Mouse (Mus musculus) colon, adult 2 months (tissue): ENCODE data around the gene Pkp3. TPM values are rescaled to one million over a fixed set of nuclear protein-coding genes. Genes with fewer than 3 reads are reported as not detected.

Source experiments
- polyA plus RNA-seq: library from polyadenylated mRNA; depleted of rRNA; stranded (reverse); fragments of >200 nt; gene quantifications from 2 replicates; pipeline ENCODE4 v1.2.3, GENCODE M21; 2012; rRNA removed

Gene Pkp3
- polyA plus RNA-seq: 141 and 148 TPM in 2 replicates

GRCm38 (mm10) chr7:141077841-141078240 lies at the start of gene Pkp3:
Gene Pkp3, plus strand, starts transcription at chr7:141078218.

GRCm38 (mm10) chr7:141028831-141029230 lies 49.2 kb upstream of the Pkp3 start, which contains the start of gene Gm17387:
Gene Gm17387, plus strand, starts transcription at chr7:141029131.

GRCm38 (mm10) chr7:141060426-141061242 lies 17.4 kb upstream of the Pkp3 start, which contains the start of gene B4galnt4:
Gene B4galnt4, plus strand, starts transcription at chr7:141061104.

GRCm38 (mm10) chr7:141099911-141100691 lies 22.1 kb downstream of the Pkp3 start, which contains the start of gene Sigirr:
Gene Sigirr, minus strand, starts transcription at chr7:141100572.

GRCm38 (mm10) chr7:141117636-141118035 lies 39.6 kb downstream of the Pkp3 start, which contains the start of gene Ano9:
Gene Ano9, minus strand, starts transcription at chr7:141117806.

GRCm38 (mm10) chr7:141122245-141122644 lies 44.2 kb downstream of the Pkp3 start, which contains the start of gene Ptdss2:
Gene Ptdss2, plus strand, starts transcription at chr7:141122382.

Other genes with a start within 250 kb of the Pkp3 start
- 63.2 and 78.4 TPM in 2 replicates for gene Urah, start 243.2 kb upstream of the Pkp3 start, polyA plus RNA-seq
- not detected in 2 replicates for gene Scgb1c1, start 232.7 kb upstream of the Pkp3 start, polyA plus RNA-seq
- not detected in 2 replicates for gene Odf3, start 230.4 kb upstream of the Pkp3 start, polyA plus RNA-seq
- 2.8 TPM in 1 of 2 replicates, not detected in the other for gene Gm45785, start 221.9 kb upstream of the Pkp3 start, polyA plus RNA-seq
- 109 and 117 TPM in 2 replicates for gene Ric8a, start 221.3 kb upstream of the Pkp3 start, polyA plus RNA-seq
- 23.7 and 24.1 TPM in 2 replicates for gene Bet1l, start 220.6 kb upstream of the Pkp3 start, polyA plus RNA-seq
- gene Psmd13, start 196.2 kb upstream of the Pkp3 start, polyA plus RNA-seq: 53.8 and 58.2 TPM in 2 replicates
- 29.5 and 34.3 TPM in 2 replicates for gene Sirt3, start 195.9 kb upstream of the Pkp3 start, polyA plus RNA-seq
- 3.4 and 4.0 TPM in 2 replicates for gene Cox8b, start 177.8 kb upstream of the Pkp3 start, polyA plus RNA-seq
- 82.3 and 99.4 TPM in 2 replicates for gene Nlrp6, start 157.3 kb upstream of the Pkp3 start, polyA plus RNA-seq
- 40.3 and 53.5 TPM in 2 replicates for gene Pgghg, start 136.8 kb upstream of the Pkp3 start, polyA plus RNA-seq
- 1.5 and 1.6 TPM in 2 replicates for gene Ifitm5, start 127.9 kb upstream of the Pkp3 start, polyA plus RNA-seq
- not detected in 2 replicates for gene Gm45717, start 122.3 kb upstream of the Pkp3 start, polyA plus RNA-seq
- 481 and 681 TPM in 2 replicates for gene Ifitm2, start 122.2 kb upstream of the Pkp3 start, polyA plus RNA-seq
- gene Ifitm1, start 111.0 kb upstream of the Pkp3 start, polyA plus RNA-seq: 83.6 and 107 TPM in 2 replicates
- gene Ifitm3, start 67.4 kb upstream of the Pkp3 start, polyA plus RNA-seq: 135 and 161 TPM in 2 replicates
- 1.1 and 2.9 TPM in 2 replicates for gene Ifitm6, start 60.3 kb upstream of the Pkp3 start, polyA plus RNA-seq
- gene Gm17387, start 49.1 kb upstream of the Pkp3 start, polyA plus RNA-seq: not detected in 2 replicates
- 3.7 and 5.0 TPM in 2 replicates for gene B4galnt4, start 17.1 kb upstream of the Pkp3 start, polyA plus RNA-seq
- 41.9 and 54.5 TPM in 2 replicates for gene Sigirr, start 22.4 kb downstream of the Pkp3 start, polyA plus RNA-seq
- gene Ano9, start 39.6 kb downstream of the Pkp3 start, polyA plus RNA-seq: 60.4 and 80.5 TPM in 2 replicates
- 29.2 and 32.7 TPM in 2 replicates for gene Ptdss2, start 44.2 kb downstream of the Pkp3 start, polyA plus RNA-seq
- gene Rnh1, start 94.6 kb downstream of the Pkp3 start, polyA plus RNA-seq: 140 and 158 TPM in 2 replicates
- gene Hras, start 115.8 kb downstream of the Pkp3 start, polyA plus RNA-seq: 86.0 and 86.1 TPM in 2 replicates
- gene Lrrc56, start 115.9 kb downstream of the Pkp3 start, polyA plus RNA-seq: 11.4 and 11.6 TPM in 2 replicates
- gene Lmntd2, start 135.9 kb downstream of the Pkp3 start, polyA plus RNA-seq: 11.8 and 12.9 TPM in 2 replicates
- 224 and 235 TPM in 2 replicates for gene Rassf7, start 137.6 kb downstream of the Pkp3 start, polyA plus RNA-seq
- gene Phrf1, start 150.6 kb downstream of the Pkp3 start, polyA plus RNA-seq: 20.1 and 28.0 TPM in 2 replicates
- gene Irf7, start 188.3 kb downstream of the Pkp3 start, polyA plus RNA-seq: 200 and 285 TPM in 2 replicates
- gene Cdhr5, start 198.6 kb downstream of the Pkp3 start, polyA plus RNA-seq: 405 and 478 TPM in 2 replicates
- 105 and 193 TPM in 2 replicates for gene Sct, start 200.9 kb downstream of the Pkp3 start, polyA plus RNA-seq
- 0.13 and 0.29 TPM in 2 replicates for gene Drd4, start 213.8 kb downstream of the Pkp3 start, polyA plus RNA-seq
- 21.1 and 26.0 TPM in 2 replicates for gene Deaf1, start 249.5 kb downstream of the Pkp3 start, polyA plus RNA-seq
- gene Tmem80, start 249.5 kb downstream of the Pkp3 start, polyA plus RNA-seq: 22.3 and 31.1 TPM in 2 replicates